Mouse (Mus musculus) CH12.LX (cell line): ENCODE results near the gene Rbbp5. TPM values are rescaled to one million over a fixed set of nuclear protein-coding genes. Genes with fewer than 3 reads are reported as not detected.

ENCODE experiments used
- DNase-seq: peaks from one replicate; pipeline ENCODE4 v3.0.0-alpha.2; 2013; ENCODE audit errors: extremely low read depth
- H3K27ac ChIP-seq: 2 replicates; pipeline ENCODE4 v1.5.1; 2012; ENCODE audit warnings: low read depth, mild to moderate bottlenecking, control low read depth, moderate library complexity; ENCODE audit not compliant: insufficient read depth
- H3K27me3 ChIP-seq: replicated peaks from 2 replicates; pipeline ENCODE3; 2012; ENCODE audit warnings: inconsistent platforms
- H3K36me3 ChIP-seq, 2 experiments: replicated peaks in 1 of 2; 2 replicates each; pipeline versions ENCODE3 to v1.6.1; 2012; ENCODE audit warnings: inconsistent platforms in 1 of 2, low read length in 1 of 2, mild to moderate bottlenecking in 1 of 2, mixed read lengths in 1 of 2, moderate library complexity in 1 of 2; ENCODE audit not compliant: control insufficient read depth in 1 of 2, insufficient read depth in 1 of 2
- H3K4me1 ChIP-seq, 2 experiments: 2 replicates each; pipeline ENCODE4 v1.6.1; 2012; ENCODE audit warnings: inconsistent platforms in 1 of 2, moderate library complexity in 1 of 2; ENCODE audit not compliant: insufficient read depth in 2 of 2, control insufficient read depth in 1 of 2
- H3K4me2 ChIP-seq: 2 replicates; pipeline ENCODE4 v1.6.1; 2012; ENCODE audit warnings: low read depth, mild to moderate bottlenecking, control low read depth; ENCODE audit not compliant: poor library complexity, insufficient read depth, severe bottlenecking
- H3K4me3 ChIP-seq, 3 experiments: fragments of 150-350 bp in 1 of 3; sonication (generic) in 1 of 3; replicated peaks in 1 of 3; 2 replicates each; pipeline versions ENCODE3 to v1.5.1; 2011 to 2012; ENCODE audit warnings: low read depth in 2 of 3, low read length in 2 of 3, mild to moderate bottlenecking in 2 of 3, moderate library complexity in 2 of 3, control low read depth in 1 of 3, improper control_type of control experiment in 1 of 3, inconsistent platforms in 1 of 3, mixed read lengths in 1 of 3; ENCODE audit not compliant: poor library complexity in 1 of 3
- H3K79me2 ChIP-seq: replicated peaks from 2 replicates; pipeline ENCODE4 v1.6.1; 2012; ENCODE audit warnings: mild to moderate bottlenecking, moderate library complexity; ENCODE audit not compliant: control insufficient read depth, poor library complexity, insufficient read depth, severe bottlenecking; ENCODE audit errors: extremely low read depth
- H3K9ac ChIP-seq: 2 replicates; pipeline ENCODE4 v1.6.1; 2012; ENCODE audit warnings: low read depth, mild to moderate bottlenecking, control low read depth, moderate library complexity; ENCODE audit not compliant: insufficient read depth
- H3K9me3 ChIP-seq: replicated peaks from 2 replicates; pipeline ENCODE3; 2012; ENCODE audit warnings: low read length, inconsistent platforms, mixed read lengths
- BHLHE40 ChIP-seq: IDR thresholded peaks from 2 replicates; pipeline ENCODE4 v1.6.1; 2011; ENCODE audit warnings: mild to moderate bottlenecking, low read depth, low read length, improper control_type of control experiment
- CHD1 ChIP-seq: IDR thresholded peaks from 2 replicates; pipeline ENCODE4 v1.6.1; 2012; ENCODE audit warnings: low read depth, low read length, improper control_type of control experiment, inconsistent platforms
- CTCF ChIP-seq, 2 experiments: IDR thresholded peaks in 1 of 2; conservative IDR thresholded peaks in 1 of 2; 2 replicates each; pipeline ENCODE4 v1.5.1; 2011 to 2012; ENCODE audit warnings: low read depth in 2 of 2, low read length in 2 of 2, improper control_type of control experiment in 1 of 2, inconsistent platforms in 1 of 2, mild to moderate bottlenecking in 1 of 2, moderate library complexity in 1 of 2
- ELF1 ChIP-seq: IDR thresholded peaks from 2 replicates; pipeline ENCODE4 v1.6.1; 2014; ENCODE audit warnings: low read depth, mild to moderate bottlenecking, inconsistent platforms, low read length, improper control_type of control experiment
- EP300 ChIP-seq: IDR thresholded peaks from 2 replicates; pipeline ENCODE4 v1.6.1; 2011; ENCODE audit warnings: low read length, improper control_type of control experiment
- ETS1 ChIP-seq: conservative IDR thresholded peaks from 2 replicates; pipeline ENCODE4 v1.6.1; 2012; ENCODE audit warnings: low read depth, mild to moderate bottlenecking, inconsistent platforms, low read length, improper control_type of control experiment, moderate library complexity
- IRF4 ChIP-seq: IDR thresholded peaks from 2 replicates; pipeline ENCODE4 v1.6.1; 2014; ENCODE audit warnings: low read depth, mild to moderate bottlenecking, inconsistent platforms, low read length, improper control_type of control experiment
- JUND ChIP-seq: conservative IDR thresholded peaks from 2 replicates; pipeline ENCODE4 v1.6.1; 2011; ENCODE audit warnings: low read depth, low read length, improper control_type of control experiment
- MAZ ChIP-seq: IDR thresholded peaks from 2 replicates; pipeline ENCODE4 v1.6.1; 2012; ENCODE audit warnings: low read depth, mild to moderate bottlenecking, inconsistent platforms, low read length, improper control_type of control experiment, moderate library complexity
- MEF2A ChIP-seq: IDR thresholded peaks from 2 replicates; pipeline ENCODE4 v1.6.1; 2014; ENCODE audit warnings: low read depth, mild to moderate bottlenecking, inconsistent platforms, low read length, improper control_type of control experiment, borderline replicate concordance
- MXI1 ChIP-seq: IDR thresholded peaks from 2 replicates; pipeline ENCODE4 v1.6.1; 2011; ENCODE audit warnings: mild to moderate bottlenecking, low read depth, low read length, improper control_type of control experiment
- MYC ChIP-seq: IDR thresholded peaks from 2 replicates; pipeline ENCODE4 v1.6.1; 2011; ENCODE audit warnings: low read depth, mild to moderate bottlenecking, improper control_type of control experiment, low read length
- NRF1 ChIP-seq: IDR thresholded peaks from 2 replicates; pipeline ENCODE4 v1.6.1; 2014; ENCODE audit warnings: low read depth, mild to moderate bottlenecking, inconsistent platforms, low read length, improper control_type of control experiment, moderate library complexity
- PAX5 ChIP-seq: IDR thresholded peaks from 2 replicates; pipeline ENCODE4 v1.6.1; 2012; ENCODE audit warnings: low read length, inconsistent platforms, mixed read lengths
- POLR2A ChIP-seq: IDR thresholded peaks from 2 replicates; pipeline ENCODE4 v1.6.1; 2011; ENCODE audit warnings: low read depth, mild to moderate bottlenecking, improper control_type of control experiment, low read length
- POLR2AphosphoS2 ChIP-seq: IDR thresholded peaks from 2 replicates; pipeline ENCODE4 v1.6.1; 2011; ENCODE audit warnings: low read depth, low read length, improper control_type of control experiment
- SIN3A ChIP-seq: IDR thresholded peaks from 2 replicates; pipeline ENCODE4 v1.6.1; 2012; ENCODE audit warnings: low read length, improper control_type of control experiment, inconsistent platforms
- TBP ChIP-seq: conservative IDR thresholded peaks from 2 replicates; pipeline ENCODE4 v1.6.1; 2011; ENCODE audit warnings: low read depth, low read length, improper control_type of control experiment
- UBTF ChIP-seq: IDR thresholded peaks from 2 replicates; pipeline ENCODE4 v1.6.1; 2012; ENCODE audit warnings: low read depth, mild to moderate bottlenecking, inconsistent platforms, low read length, improper control_type of control experiment, moderate library complexity
- USF1 ChIP-seq: IDR thresholded peaks from 2 replicates; pipeline ENCODE4 v1.6.1; 2014; ENCODE audit warnings: low read depth, mild to moderate bottlenecking, inconsistent platforms, low read length, improper control_type of control experiment
- USF2 ChIP-seq: conservative IDR thresholded peaks from 2 replicates; pipeline ENCODE4 v1.6.1; 2011; ENCODE audit warnings: low read depth, low read length, improper control_type of control experiment
- ZKSCAN1 ChIP-seq: IDR thresholded peaks from 2 replicates; pipeline ENCODE4 v1.6.1; 2012; ENCODE audit warnings: low read depth, inconsistent platforms, low read length, improper control_type of control experiment, borderline replicate concordance
- ZMIZ1 ChIP-seq: IDR thresholded peaks from 2 replicates; pipeline ENCODE4 v1.6.1; 2012; ENCODE audit warnings: low read depth, mild to moderate bottlenecking, inconsistent platforms, low read length, improper control_type of control experiment
- dilution Hi-C: fragments of 300-500 bp; cut with MboI; formaldehyde crosslinking; loops from 2 replicates; pipeline ENCODE4 v1.14.3; 2020; ENCODE audit warnings: low sequenced_read_pairs; ENCODE audit not compliant: extremely low pct_unique_long_range_greater_than_20kb, extremely low pct_ligation_motif_present
- in situ Hi-C: fragments of 300-500 bp; cut with MboI; formaldehyde crosslinking; loops from 3 replicates; pipeline ENCODE4 v1.14.3; 2019; ENCODE audit warnings: low sequenced_read_pairs, low pct_ligation_motif_present, low pct_unique_long_range_greater_than_20kb, mixed read lengths
- polyA plus RNA-seq: library from polyadenylated mRNA; unstranded; fragments of >175 nt; gene quantifications from 2 replicates; pipeline ENCODE4 v1.2.1, GENCODE M21; 2012; ENCODE audit warnings: low read depth; ENCODE audit not compliant: insufficient read length
- total RNA-seq, 2 experiments: library from RNA; depleted of rRNA; stranded (reverse); fragments of 300-350 nt in 1 of 2; fragments of >200 nt in 1 of 2; gene quantifications; 2 replicates each; pipeline ENCODE4 v1.2.3; 2012 to 2014

Gene Rbbp5
- total and polyA plus RNA-seq, 3 experiments, result 36.9 to 52.5 (median 50.3) TPM

DNA sequence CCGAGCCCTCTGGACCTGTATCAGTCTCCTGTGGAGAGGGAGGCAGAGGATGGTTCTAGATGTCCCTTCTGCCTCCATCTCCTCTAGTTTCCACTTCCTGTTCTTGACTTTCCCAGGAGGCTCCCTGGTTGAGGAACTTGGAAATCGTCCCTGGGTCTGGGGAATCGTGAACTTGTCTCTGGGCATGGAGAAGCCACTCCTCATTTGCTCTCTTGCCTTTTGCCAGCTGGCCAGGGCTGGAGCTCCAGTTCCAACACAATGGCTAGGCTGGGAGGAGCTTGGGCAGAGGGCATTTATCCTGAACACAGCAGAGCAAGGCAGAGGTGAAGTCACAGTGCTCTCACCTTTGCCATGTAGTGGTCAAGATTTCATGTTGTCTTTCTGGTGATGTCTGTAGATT, 59.3 kb downstream of the Rbbp5 start:
- Histone ChIP-seq H3K9ac (no peak overlapping the region), H3K9me3 (no peaks in the 10 kb centered on the region), H3K79me2 (no peaks in the 10 kb centered on the region), H3K36me3 (no peaks in the 10 kb centered on the region), H3K4me2 (no peak overlapping the region), H3K4me3 (no peak overlapping the region), H3K4me1 (peaks cover 31 to 57% of the 10 kb centered on the region in 2 experiments), H3K27me3 (peaks cover 63% of the 10 kb centered on the region), H3K27ac (no peak overlapping the region)
- no peak for TF ChIP-seq JUND
- no peak for TF ChIP-seq EP300
- no peak for TF ChIP-seq UBTF
- no peak for TF ChIP-seq POLR2AphosphoS2
- no peak for TF ChIP-seq MEF2A
- TF ChIP-seq MXI1, result no peak
- no peak for TF ChIP-seq MYC
- TF ChIP-seq USF2, result no peak
- TF ChIP-seq IRF4, result no peak
- no peak for TF ChIP-seq PAX5
- TF ChIP-seq ZMIZ1, result no peak
- no peak for TF ChIP-seq CHD1
- no peak for TF ChIP-seq CTCF (conservative IDR thresholded peaks at IDR 0.05 in 1 of 2, IDR thresholded peaks at IDR 0.05 in 1 of 2; ENCODE audit: low read depth in 2 of 2, low read length in 2 of 2)
- no peak for TF ChIP-seq BHLHE40
- TF ChIP-seq ZKSCAN1, result no peak
- no peak for TF ChIP-seq POLR2A
- TF ChIP-seq ELF1, result no peak
- TF ChIP-seq NRF1, result no peak
- TF ChIP-seq MAZ, result no peak
- no peak for TF ChIP-seq SIN3A
- no peak for DNase-seq
- in situ Hi-C loops, result no loop called here
- dilution Hi-C loops, result no loop called here

- H3K4me3 ChIP-seq, result no peak overlapping the region
- H3K27ac ChIP-seq, result no peak overlapping the region
- H3K79me2 ChIP-seq, result no peaks in the 10 kb centered on the region
- H3K4me1 ChIP-seq, result peaks cover 29 to 50% of the 10 kb centered on the region in 2 experiments
- in situ Hi-C loops, result no loop called here
- no peak overlapping the region for H3K9ac ChIP-seq
- peaks cover 66% of the 10 kb centered on the region for H3K27me3 ChIP-seq
- no peak for TF ChIP-seq CHD1
- TF ChIP-seq PAX5, result no peak
- TF ChIP-seq USF1, result no peak
- TF ChIP-seq ETS1, result no peak
- TF ChIP-seq TBP, result no peak
- TF ChIP-seq IRF4, result no peak
- no peak for TF ChIP-seq NRF1
- TF ChIP-seq POLR2A, result no peak
- H3K4me2 ChIP-seq, result no peak overlapping the region
- H3K9me3 ChIP-seq, result no peaks in the 10 kb centered on the region
- DNase-seq, result no peak
- no peaks in the 10 kb centered on the region for H3K36me3 ChIP-seq
- dilution Hi-C loops, result no loop called here
These were observed 60.6 kb downstream of the Rbbp5 start for GRCm38 (mm10) chr1:132537736-132538135.
